Mouse (Mus musculus) MEL (cell line): ENCODE data around the gene Stil. TPM values are rescaled to one million over a fixed set of nuclear protein-coding genes. Genes with fewer than 3 reads are reported as not detected.

Experiments used
- DNase-seq: peaks from one replicate; pipeline ENCODE4 v3.0.0; 2011; ENCODE audit warnings: low read depth, low spot score
- H3K27ac ChIP-seq: 2 replicates; pipeline ENCODE4 v1.5.1; 2012; ENCODE audit warnings: low read depth, mild to moderate bottlenecking, control low read depth, low read length, moderate library complexity; ENCODE audit not compliant: control insufficient read depth
- H3K27me3 ChIP-seq, 2 experiments: fragments of 150-350 bp in 1 of 2; sonication (generic) in 1 of 2; 2 replicates each; pipeline ENCODE4 v1.6.1; 2012; ENCODE audit warnings: low read length in 2 of 2, mild to moderate bottlenecking in 2 of 2, improper control_type of control experiment in 1 of 2, moderate library complexity in 1 of 2; ENCODE audit not compliant: insufficient read depth in 2 of 2, control insufficient read depth in 1 of 2
- H3K36me3 ChIP-seq, 2 experiments: 2 replicates each; pipeline ENCODE4 v1.6.1; 2012 to 2014; ENCODE audit warnings: low read length in 2 of 2, improper control_type of control experiment in 1 of 2, inconsistent platforms in 1 of 2, mild to moderate bottlenecking in 1 of 2; ENCODE audit not compliant: insufficient read depth in 2 of 2, control insufficient read depth in 1 of 2
- H3K4me1 ChIP-seq, 2 experiments: fragments of 150-350 bp in 1 of 2; sonication (generic) in 1 of 2; 2 replicates each; pipeline ENCODE4 v1.6.1; 2012; ENCODE audit warnings: low read length in 2 of 2, improper control_type of control experiment in 1 of 2, mild to moderate bottlenecking in 1 of 2; ENCODE audit not compliant: insufficient read depth in 2 of 2, control insufficient read depth in 1 of 2
- H3K4me3 ChIP-seq, 2 experiments: fragments of 150-350 bp in 1 of 2; sonication (generic) in 1 of 2; 2 replicates each; pipeline ENCODE4 v1.5.1; 2012; ENCODE audit warnings: low read depth in 2 of 2, low read length in 2 of 2, mild to moderate bottlenecking in 2 of 2, moderate library complexity in 2 of 2, control low read depth in 1 of 2, improper control_type of control experiment in 1 of 2; ENCODE audit not compliant: control insufficient read depth in 1 of 2, insufficient read depth in 1 of 2
- H3K79me2 ChIP-seq: 2 replicates; pipeline ENCODE4 v1.6.1; 2012; ENCODE audit warnings: mild to moderate bottlenecking, low read length, moderate library complexity; ENCODE audit not compliant: control insufficient read depth, poor library complexity, insufficient read depth
- H3K9ac ChIP-seq: 2 replicates; pipeline ENCODE4 v1.6.1; 2012; ENCODE audit warnings: low read depth, mild to moderate bottlenecking, control low read depth, low read length, moderate library complexity; ENCODE audit not compliant: control insufficient read depth, poor library complexity, severe bottlenecking
- H3K9me3 ChIP-seq: fragments of 150-350 bp; sonication (generic); replicated peaks from 2 replicates; pipeline ENCODE4 v1.6.1; 2012; ENCODE audit warnings: mild to moderate bottlenecking, low read length, improper control_type of control experiment, moderate library complexity; ENCODE audit not compliant: insufficient read depth
- BHLHE40 ChIP-seq: IDR thresholded peaks from 2 replicates; pipeline ENCODE4 v1.6.1; 2012; ENCODE audit warnings: low read depth, mild to moderate bottlenecking, inconsistent platforms, low read length, improper control_type of control experiment, borderline replicate concordance
- CHD2 ChIP-seq: IDR thresholded peaks from 2 replicates; pipeline ENCODE4 v1.6.1; 2011; ENCODE audit warnings: low read length, improper control_type of control experiment
- E2F4 ChIP-seq: IDR thresholded peaks from 2 replicates; pipeline ENCODE4 v1.6.1; 2011; ENCODE audit warnings: low read depth, low read length, improper control_type of control experiment, borderline replicate concordance
- ETS1 ChIP-seq: IDR thresholded peaks from 2 replicates; pipeline ENCODE4 v1.6.1; 2012; ENCODE audit warnings: low read depth, mild to moderate bottlenecking, inconsistent platforms, low read length, improper control_type of control experiment, moderate library complexity
- GABPA ChIP-seq: IDR thresholded peaks from 2 replicates; pipeline ENCODE4 v1.6.1; 2012; ENCODE audit warnings: low read depth, mild to moderate bottlenecking, inconsistent platforms, low read length, improper control_type of control experiment, moderate library complexity
- KAT2A ChIP-seq: conservative IDR thresholded peaks from 2 replicates; pipeline ENCODE4 v1.6.1; 2012; ENCODE audit warnings: low read depth, low read length, improper control_type of control experiment, inconsistent platforms
- MAX ChIP-seq: IDR thresholded peaks from 2 replicates; pipeline ENCODE4 v1.6.1; 2011; ENCODE audit warnings: low read length, improper control_type of control experiment
- MAZ ChIP-seq: IDR thresholded peaks from 2 replicates; pipeline ENCODE4 v1.6.1; 2012; ENCODE audit warnings: low read depth, mild to moderate bottlenecking, inconsistent platforms, low read length, improper control_type of control experiment
- MXI1 ChIP-seq: IDR thresholded peaks from 2 replicates; pipeline ENCODE4 v1.6.1; 2011; ENCODE audit warnings: mild to moderate bottlenecking, low read depth, low read length, improper control_type of control experiment
- POLR2A ChIP-seq, 2 experiments: IDR thresholded peaks; 2 replicates each; pipeline ENCODE4 v1.6.1; 2011 to 2012; ENCODE audit warnings: low read length in 2 of 2, mild to moderate bottlenecking in 2 of 2, control low read depth in 1 of 2, improper control_type of control experiment in 1 of 2, low read depth in 1 of 2, moderate library complexity in 1 of 2; ENCODE audit not compliant: control insufficient read depth in 1 of 2, insufficient read depth in 1 of 2, poor library complexity in 1 of 2
- POLR2AphosphoS5 ChIP-seq: IDR thresholded peaks from 2 replicates; pipeline ENCODE4 v1.6.1; 2012; ENCODE audit warnings: low read depth, borderline replicate concordance, mild to moderate bottlenecking, inconsistent platforms, low read length, moderate library complexity, mixed read lengths
- RAD21 ChIP-seq: IDR thresholded peaks from 2 replicates; pipeline ENCODE4 v1.6.1; 2011; ENCODE audit warnings: mild to moderate bottlenecking, low read depth, low read length, improper control_type of control experiment
- SIN3A ChIP-seq: IDR thresholded peaks from 2 replicates; pipeline ENCODE4 v1.6.1; 2012; ENCODE audit warnings: low read length, improper control_type of control experiment, inconsistent platforms
- TBP ChIP-seq: IDR thresholded peaks from 2 replicates; pipeline ENCODE4 v1.8.0; 2011; ENCODE audit warnings: low read depth, low read length, improper control_type of control experiment
- TCF12 ChIP-seq: IDR thresholded peaks from 2 replicates; pipeline ENCODE4 v1.6.1; 2014; ENCODE audit warnings: low read depth, mild to moderate bottlenecking, inconsistent platforms, low read length, improper control_type of control experiment, moderate library complexity
- USF1 ChIP-seq: IDR thresholded peaks from 2 replicates; pipeline ENCODE4 v1.6.1; 2014; ENCODE audit warnings: low read depth, mild to moderate bottlenecking, inconsistent platforms, low read length, improper control_type of control experiment, moderate library complexity
- USF2 ChIP-seq, 2 experiments: IDR thresholded peaks; 2 replicates each; pipeline ENCODE4 v1.6.1; 2011 to 2012; ENCODE audit warnings: improper control_type of control experiment in 2 of 2, low read length in 2 of 2, borderline replicate concordance in 1 of 2, inconsistent platforms in 1 of 2, low read depth in 1 of 2, mild to moderate bottlenecking in 1 of 2; ENCODE audit not compliant: insufficient read depth in 1 of 2
- ZC3H11A ChIP-seq: IDR thresholded peaks from 2 replicates; pipeline ENCODE4 v1.6.1; 2012; ENCODE audit warnings: low read depth, mild to moderate bottlenecking, inconsistent platforms, low read length, improper control_type of control experiment
- ZKSCAN1 ChIP-seq: IDR thresholded peaks from 2 replicates; pipeline ENCODE4 v1.6.1; 2012; ENCODE audit warnings: low read depth, mild to moderate bottlenecking, inconsistent platforms, low read length, improper control_type of control experiment, moderate library complexity
- ZNF384 ChIP-seq: IDR thresholded peaks from 2 replicates; pipeline ENCODE4 v1.6.1; 2012; ENCODE audit warnings: low read depth, mild to moderate bottlenecking, inconsistent platforms, low read length, improper control_type of control experiment
- polyA plus RNA-seq, 2 experiments: library from polyadenylated mRNA; stranded (reverse) in 1 of 2; unstranded in 1 of 2; fragments of >175 nt in 1 of 2; fragments of >200 nt in 1 of 2; gene quantifications; 2 replicates each; pipeline versions ENCODE4 v1.2.1 to v1.2.4; 2012; ENCODE audit warnings: low replicate concordance in 2 of 2, low read depth in 1 of 2; ENCODE audit not compliant: insufficient read length in 2 of 2, insufficient read depth in 1 of 2, missing spikeins in 1 of 2
- total RNA-seq: library from RNA; depleted of rRNA; stranded (reverse); fragments of 300-350 nt; gene quantifications from 2 replicates; pipeline ENCODE4 v1.2.3, GENCODE M21; 2012

Stil gene
- total and polyA plus RNA-seq, 3 experiments: 5.0 to 9.1 TPM; not detected in 1

- TF ChIP-seq ZC3H11A (no peak), BHLHE40 (no peak), E2F4 (peak; percentile 37; the same call in 1 of the 2 replicates), RAD21 (no peak), TCF12 (no peak), POLR2AphosphoS5 (no peak), MAZ (peak; percentile 47; the same call in 1 of the 2 replicates), POLR2A (IDR thresholded peaks at IDR 0.05; ENCODE audit: control insufficient read depth in 1 of 2, insufficient read depth in 1 of 2, low read depth in 1 of 2, low read length in 2 of 2, poor library complexity in 1 of 2) (peak; percentile 26 to 52; a peak in 2 of 4 replicates), ETS1 (0 out of 2 replicates have a peak, but pooled peaks have one; percentile 21), GABPA (no peak), MAX (peak; percentile 83), ZNF384 (peak; percentile 50; the same call in 1 of the 2 replicates), USF1 (no peak), USF2 (IDR thresholded peaks at IDR 0.05; ENCODE audit: borderline replicate concordance in 1 of 2, insufficient read depth in 1 of 2, low read depth in 1 of 2, low read length in 2 of 2) (no peak), CHD2 (no peak)
Observed at GRCm38 (mm10) chr4:115058871-115059590, 59.1 kb downstream of the Stil start (continued).

- no peak for TF ChIP-seq KAT2A
- TF ChIP-seq SIN3A: peak; percentile 14; the same call in 1 of the 2 replicates
- TF ChIP-seq MXI1: no peak
- TF ChIP-seq USF2 (IDR thresholded peaks at IDR 0.05; ENCODE audit: borderline replicate concordance in 1 of 2, insufficient read depth in 1 of 2, low read depth in 1 of 2, low read length in 2 of 2): no peak
- TF ChIP-seq TCF12: peak; percentile 11; the same call in 1 of the 2 replicates
- 0 out of 2 replicates have a peak, but pooled peaks have one; percentile 48 for TF ChIP-seq TBP
- no peak for TF ChIP-seq ZKSCAN1
- H3K36me3 ChIP-seq: peaks cover 2 to 27% of the 10 kb centered on the region in 2 experiments; a peak in 3 of 4 replicates
- no peaks in the 10 kb centered on the region for H3K27me3 ChIP-seq
- peak; percentile 74 for DNase-seq
- peaks cover 75% of the 10 kb centered on the region for H3K79me2 ChIP-seq
- peak overlapping the region; percentile 73 to 97 for H3K4me3 ChIP-seq
- H3K4me1 ChIP-seq: peaks cover 10 to 26% of the 10 kb centered on the region in 2 experiments
- peak overlapping the region; percentile 80 for H3K27ac ChIP-seq
- H3K9me3 ChIP-seq: no peaks in the 10 kb centered on the region
- H3K9ac ChIP-seq: peak overlapping the region; percentile 77
Observed at GRCm38 (mm10) chr4:115059871-115060270, 59.9 kb downstream of the Stil start.
